Mouse (Mus musculus) limb, embryonic 12.5 days (tissue): ENCODE measurements around the gene Tmem255a. TPM values are rescaled to one million over a fixed set of nuclear protein-coding genes. Genes with fewer than 3 reads are reported as not detected.

Experiments
- ATAC-seq: fragments of 200-750 bp; cut with Nextera tagmentation; 2 replicates; pipeline ENCODE4 v1.8.0; 2017; ENCODE audit warnings: low read depth, moderate TSS enrichment; ENCODE audit not compliant: insufficient number of reproducible peaks, insufficient read depth, low FRiP score, low TSS enrichment
- H3K27ac ChIP-seq: fragments of 300-500 bp; sonication (generic); 2 replicates; pipeline ENCODE4 v1.5.1; 2016; ENCODE audit warnings: mild to moderate bottlenecking, moderate library complexity
- H3K27me3 ChIP-seq: fragments of 300-500 bp; sonication (generic); 2 replicates; pipeline ENCODE4 v1.6.1; 2016; ENCODE audit warnings: mild to moderate bottlenecking, moderate library complexity
- H3K36me3 ChIP-seq: fragments of 300-500 bp; sonication (generic); 2 replicates; pipeline ENCODE4 v1.6.1; 2016; ENCODE audit warnings: mild to moderate bottlenecking, moderate library complexity
- H3K4me1 ChIP-seq: fragments of 300-500 bp; sonication (generic); replicated peaks from 2 replicates; pipeline ENCODE4 v1.6.1; 2016
- H3K4me2 ChIP-seq: fragments of 300-500 bp; sonication (generic); 2 replicates; pipeline ENCODE4 v1.6.1; 2016; ENCODE audit warnings: mild to moderate bottlenecking, moderate library complexity
- H3K4me3 ChIP-seq: fragments of 300-500 bp; sonication (generic); replicated peaks from 2 replicates; pipeline ENCODE4 v1.5.1; 2016; ENCODE audit warnings: mild to moderate bottlenecking
- H3K9ac ChIP-seq: fragments of 300-500 bp; sonication (generic); replicated peaks from 2 replicates; pipeline ENCODE4 v1.6.1; 2016; ENCODE audit warnings: mild to moderate bottlenecking, moderate library complexity
- H3K9me3 ChIP-seq: fragments of 300-500 bp; sonication (generic); 2 replicates; pipeline ENCODE4 v1.6.1; 2016; ENCODE audit warnings: mild to moderate bottlenecking, moderate library complexity
- WGBS: fragments of 180-500 bp; shearing (Covaris S2); methylation state at CpG from one replicate; pipeline ENCODE4 v1.1.7; 2016; 5-methylcytosine and 5-hydroxymethylcytosine counted together
- microRNA-seq: library from miRNA; unstranded; fragments of <30 nt; microRNA quantifications from one replicate; pipeline ENCODE4, GENCODE M21; 2017
- polyA plus RNA-seq: library from polyadenylated mRNA; unstranded; fragments of >200 nt; fragmentation: Nextera tagmentation; extraction: Ambion mirVana; gene quantifications from 2 replicates; pipeline ENCODE4 v1.2.1, GENCODE M21; 2016

The Tmem255a gene
- polyA plus RNA-seq, 1 experiment from 2014 or later, result 23.7 TPM

DNA sequence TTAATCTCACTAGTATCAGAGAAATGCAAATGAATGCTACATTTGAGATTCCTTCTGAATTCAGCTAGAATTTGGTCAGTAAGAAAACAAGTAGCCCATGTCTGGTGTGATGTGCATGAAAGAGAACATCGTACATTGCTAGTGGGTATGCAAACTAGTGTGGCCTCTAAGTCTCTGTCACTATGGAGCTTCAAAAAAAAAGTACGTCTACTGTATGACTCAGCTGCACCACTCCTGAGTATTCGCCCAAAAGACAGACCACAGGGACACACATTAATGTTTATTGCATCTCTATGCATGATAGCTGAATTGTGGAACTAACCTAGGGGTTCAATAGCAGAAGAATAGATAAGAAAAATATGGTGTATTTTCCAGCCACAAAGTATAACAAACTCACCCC is 86.9 kb downstream of the Tmem255a start:
- no peak overlapping the region for H3K27ac ChIP-seq
- H3K4me3 ChIP-seq, result no peak overlapping the region
- no peaks in the 10 kb centered on the region for H3K27me3 ChIP-seq
- no peak overlapping the region for H3K4me2 ChIP-seq
- no peak for ATAC-seq
- H3K9ac ChIP-seq, result no peak overlapping the region
- H3K36me3 ChIP-seq, result no peaks in the 10 kb centered on the region
- H3K9me3 ChIP-seq, result no peaks in the 10 kb centered on the region
- 91% methylated on average over 3 of the region's 3 CpGs for WGBS
- H3K4me1 ChIP-seq, result no peaks in the 10 kb centered on the region

DNA sequence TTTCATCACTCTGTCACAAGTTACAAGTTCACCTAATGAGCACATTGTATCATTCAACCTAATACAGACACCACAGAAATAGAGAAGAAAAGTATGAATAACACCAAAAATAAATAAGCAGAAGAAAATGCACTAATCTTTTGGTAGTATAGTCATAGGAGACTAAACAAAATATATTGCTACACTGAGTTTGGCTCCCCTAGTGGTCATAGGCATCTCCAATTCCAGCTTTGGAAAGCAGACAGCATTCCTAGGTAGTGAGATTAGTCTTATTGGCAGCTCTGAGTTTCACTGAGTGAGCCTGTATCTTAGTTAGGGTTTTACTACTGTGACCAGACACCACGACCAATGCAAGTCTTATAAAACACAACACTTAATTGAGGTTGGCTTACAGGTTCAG is 93.1 kb downstream of the Tmem255a start:
- 44% methylated on average over 1 of the region's 1 CpGs for whole genome bisulfite sequencing
- H3K4me2 ChIP-seq, result no peak overlapping the region
- H3K4me3 ChIP-seq, result no peak overlapping the region
- no peak overlapping the region for H3K9ac ChIP-seq
- no peak overlapping the region for H3K27ac ChIP-seq
- H3K4me1 ChIP-seq, result no peaks in the 10 kb centered on the region
- H3K9me3 ChIP-seq, result no peaks in the 10 kb centered on the region
- ATAC-seq, result no peak
- no peaks in the 10 kb centered on the region for H3K27me3 ChIP-seq
- no peaks in the 10 kb centered on the region for H3K36me3 ChIP-seq

Small RNAs within 50 kb of the gene (microRNA-seq; reads per million reads assigned to microRNA genes)
- 0.93 reads per million for gene Mir3110

Other genes with a start within 250 kb of the Tmem255a start
- gene Btg1-ps1, start 233.6 kb downstream of the Tmem255a start, polyA plus RNA-seq, result not detected in 2 replicates
- not detected in 2 replicates for gene Btg1-ps2, start 209.3 kb downstream of the Tmem255a start, polyA plus RNA-seq
- not detected in 2 replicates for gene Rhox10, start 186.0 kb downstream of the Tmem255a start, polyA plus RNA-seq
- gene Rhox11, start 167.3 kb downstream of the Tmem255a start, polyA plus RNA-seq, result not detected in 2 replicates
- not detected in 2 replicates for gene Rhox12, start 141.5 kb downstream of the Tmem255a start, polyA plus RNA-seq
- gene Rhox13, start 131.2 kb downstream of the Tmem255a start, polyA plus RNA-seq, result not detected in 2 replicates
- gene Zbtb33, start 62.6 kb downstream of the Tmem255a start, polyA plus RNA-seq, result 3.9 and 4.4 TPM in 2 replicates
- 0.15 and 0.27 TPM in 2 replicates for gene Atp1b4, start 63.7 kb upstream of the Tmem255a start, polyA plus RNA-seq
- 82.9 and 83.6 TPM in 2 replicates for gene Lamp2, start 204.0 kb upstream of the Tmem255a start, polyA plus RNA-seq